Mouse (Mus musculus): ENCODE data around the gene Cfc1. TPM values are rescaled to one million over a fixed set of nuclear protein-coding genes. Genes with fewer than 3 reads are reported as not detected.
A peak's percentile ranks its signal among the peaks of the same experiment; 100 is the strongest.
"Not testable (repeated sequence)": the region's sequence is repeated elsewhere in the genome, so short reads cannot be mapped to it uniquely, and the experiment has no call there.

Cfc1 gene
- polyA plus RNA-seq, 1 experiment from 2014 or later: not detected

GRCm38 (mm10) chr1:34517297-34517696, 18.2 kb upstream of the Cfc1 start:
- H3K27ac ChIP-seq; H3K9me3 ChIP-seq (replicated peaks); ATAC-seq (replicated peaks; ENCODE audit: low FRiP score); H3K4me1 ChIP-seq; H3K4me3 ChIP-seq (replicated peaks); H3K27me3 ChIP-seq; H3K9ac ChIP-seq; H3K4me2 ChIP-seq; H3K36me3 ChIP-seq: not testable (repeated sequence)
- WGBS: 52% methylated on average over 6 of the region's 6 CpGs

GRCm38 (mm10) chr1:34517797-34518196, 17.7 kb upstream of the Cfc1 start:
- H3K9me3 ChIP-seq (replicated peaks); ATAC-seq (replicated peaks; ENCODE audit: low FRiP score): not testable (repeated sequence)
- WGBS: 42% methylated on average over 1 of the region's 1 CpGs

GRCm38 (mm10) chr1:34518259-34518658, 17.2 kb upstream of the Cfc1 start:
- Histone ChIP-seq H3K27me3 (no peaks in the 10 kb centered on the region), H3K9ac (no peak overlapping the region), H3K9me3 (replicated peaks) (no peaks in the 10 kb centered on the region), H3K36me3 (no peaks in the 10 kb centered on the region), H3K4me3 (replicated peaks) (no peak overlapping the region), H3K4me2 (no peak overlapping the region), H3K27ac (no peak overlapping the region), H3K4me1 (no peaks in the 10 kb centered on the region)
- 73% methylated on average over 1 of the region's 1 CpGs for WGBS
- ATAC-seq (replicated peaks; ENCODE audit: low FRiP score): no peak

More at GRCm38 (mm10) chr1:34517797-34518196, 17.7 kb upstream of the Cfc1 start:
- not testable (repeated sequence) for H3K27ac ChIP-seq; H3K4me2 ChIP-seq; H3K27me3 ChIP-seq; H3K4me1 ChIP-seq; H3K9ac ChIP-seq; H3K4me3 ChIP-seq (replicated peaks); H3K36me3 ChIP-seq

GRCm38 (mm10) chr1:34522205-34522849, 13.1 kb upstream of the Cfc1 start:
- WGBS: 86% methylated on average over 6 of the region's 6 CpGs
- no peak for ATAC-seq (replicated peaks; ENCODE audit: low FRiP score)
- H3K4me2 ChIP-seq: no peak overlapping the region
- H3K4me1 ChIP-seq: no peaks in the 10 kb centered on the region
- no peaks in the 10 kb centered on the region for H3K27me3 ChIP-seq
- H3K36me3 ChIP-seq: no peaks in the 10 kb centered on the region
- H3K9me3 ChIP-seq (replicated peaks): no peaks in the 10 kb centered on the region
- H3K4me3 ChIP-seq (replicated peaks): no peak overlapping the region
- no peak overlapping the region for H3K27ac ChIP-seq
- H3K9ac ChIP-seq: no peak overlapping the region

- WGBS: 80% methylated on average over 3 of the region's 3 CpGs
- Histone ChIP-seq H3K4me2 (no peak overlapping the region), H3K9me3 (replicated peaks) (no peaks in the 10 kb centered on the region), H3K4me3 (replicated peaks) (no peak overlapping the region), H3K4me1 (no peaks in the 10 kb centered on the region), H3K36me3 (no peaks in the 10 kb centered on the region), H3K27me3 (no peaks in the 10 kb centered on the region), H3K27ac (no peak overlapping the region), H3K9ac (no peak overlapping the region)
- ATAC-seq (replicated peaks; ENCODE audit: low FRiP score): no peak
Measured at GRCm38 (mm10) chr1:34522850-34523244, 12.6 kb upstream of the Cfc1 start.

GRCm38 (mm10) chr1:34523647-34524046, 11.8 kb upstream of the Cfc1 start:
- Histone ChIP-seq H3K4me1 (no peaks in the 10 kb centered on the region), H3K4me2 (no peak overlapping the region), H3K36me3 (no peaks in the 10 kb centered on the region), H3K9me3 (replicated peaks) (no peaks in the 10 kb centered on the region), H3K27ac (no peak overlapping the region), H3K4me3 (replicated peaks) (no peak overlapping the region), H3K27me3 (no peaks in the 10 kb centered on the region), H3K9ac (no peak overlapping the region)
- 84% methylated on average over 3 of the region's 3 CpGs for WGBS
- ATAC-seq (replicated peaks; ENCODE audit: low FRiP score): no peak

GRCm38 (mm10) chr1:34534574-34534973, 874 bp upstream of the Cfc1 start:
- peaks cover 38% of the 10 kb centered on the region for H3K27me3 ChIP-seq
- 57% methylated on average over 3 of the region's 3 CpGs for WGBS
- H3K4me1 ChIP-seq: peaks cover 14% of the 10 kb centered on the region

GRCm38 (mm10) chr1:34536291-34536766, 881 bp downstream of the Cfc1 start:
- no peaks in the 10 kb centered on the region for H3K9me3 ChIP-seq (replicated peaks)
- no peak for ATAC-seq (replicated peaks; ENCODE audit: low FRiP score)
- H3K4me2 ChIP-seq: peak overlapping the region; percentile 53
- peak overlapping the region; percentile 27 for H3K4me3 ChIP-seq (replicated peaks)
- H3K27ac ChIP-seq: no peak overlapping the region
- H3K9ac ChIP-seq: no peak overlapping the region
- 1% methylated on average over 14 of the region's 14 CpGs for WGBS
- H3K4me1 ChIP-seq: peaks cover 14% of the 10 kb centered on the region
- no peaks in the 10 kb centered on the region for H3K36me3 ChIP-seq
- H3K27me3 ChIP-seq: peaks cover 38% of the 10 kb centered on the region

More at GRCm38 (mm10) chr1:34534574-34534973, 874 bp upstream of the Cfc1 start:
- H3K4me3 ChIP-seq (replicated peaks); H3K9ac ChIP-seq; H3K4me2 ChIP-seq; ATAC-seq (replicated peaks; ENCODE audit: low FRiP score); H3K27ac ChIP-seq; H3K36me3 ChIP-seq; H3K9me3 ChIP-seq (replicated peaks): not testable (repeated sequence)

- no peak overlapping the region for H3K27ac ChIP-seq
- peak overlapping the region; percentile 53 for H3K4me2 ChIP-seq
- 2% methylated on average over 16 of the region's 16 CpGs for WGBS
- no peaks in the 10 kb centered on the region for H3K36me3 ChIP-seq
- H3K4me1 ChIP-seq: peaks cover 14% of the 10 kb centered on the region
- H3K9me3 ChIP-seq (replicated peaks): no peaks in the 10 kb centered on the region
- peak; percentile 79 for ATAC-seq (replicated peaks; ENCODE audit: low FRiP score)
- peak overlapping the region; percentile 27 for H3K4me3 ChIP-seq (replicated peaks)
- peaks cover 38% of the 10 kb centered on the region for H3K27me3 ChIP-seq
- no peak overlapping the region for H3K9ac ChIP-seq
Measured at GRCm38 (mm10) chr1:34536767-34537485, 1.5 kb downstream of the Cfc1 start.

- H3K4me3 ChIP-seq (replicated peaks): no peak overlapping the region
- no peak for ATAC-seq (replicated peaks; ENCODE audit: low FRiP score)
- H3K9me3 ChIP-seq (replicated peaks): no peaks in the 10 kb centered on the region
- H3K4me2 ChIP-seq: no peak overlapping the region
- H3K9ac ChIP-seq: no peak overlapping the region
- H3K27ac ChIP-seq: no peak overlapping the region
- H3K4me1 ChIP-seq: no peaks in the 10 kb centered on the region
- H3K36me3 ChIP-seq: no peaks in the 10 kb centered on the region
- no peaks in the 10 kb centered on the region for H3K27me3 ChIP-seq
- 73% methylated on average over 1 of the region's 1 CpGs for WGBS
Measured at GRCm38 (mm10) chr1:34547074-34547473, 11.6 kb downstream of the Cfc1 start.

- Histone ChIP-seq H3K9me3 (replicated peaks) (no peaks in the 10 kb centered on the region), H3K9ac (no peak overlapping the region), H3K4me2 (no peak overlapping the region), H3K36me3 (no peaks in the 10 kb centered on the region), H3K4me1 (no peaks in the 10 kb centered on the region), H3K27me3 (no peaks in the 10 kb centered on the region), H3K4me3 (replicated peaks) (no peak overlapping the region), H3K27ac (no peak overlapping the region)
- 87% methylated on average over 1 of the region's 1 CpGs for WGBS
- ATAC-seq (replicated peaks; ENCODE audit: low FRiP score): no peak
Measured at GRCm38 (mm10) chr1:34553690-34554089, 18.2 kb downstream of the Cfc1 start.

GRCm38 (mm10) chr1:34554275-34554674, 18.8 kb downstream of the Cfc1 start:
- Histone ChIP-seq H3K27me3 (no peaks in the 10 kb centered on the region), H3K9ac (no peak overlapping the region), H3K4me2 (no peak overlapping the region), H3K4me1 (no peaks in the 10 kb centered on the region), H3K36me3 (no peaks in the 10 kb centered on the region), H3K9me3 (replicated peaks) (no peaks in the 10 kb centered on the region), H3K4me3 (replicated peaks) (no peak overlapping the region), H3K27ac (no peak overlapping the region)
- no peak for ATAC-seq (replicated peaks; ENCODE audit: low FRiP score)
- WGBS: 88% methylated on average over 7 of the region's 7 CpGs

Measured in kidney, embryonic 15.5 days (tissue).